In genomic region chr11:45906109-45906786, GRCm38 (mm10) we compare ENCODE assay signal across 20 mouse cellular contexts. TPM values are rescaled to one million over a fixed set of nuclear protein-coding genes. Genes with fewer than 3 reads are reported as not detected.
DNase-seq lines count a peak whose midpoint lies in the region; ATAC-seq and TF ChIP-seq lines count a peak whose summit lies in the region.
"Had no signal": no experiment of that assay in that cellular context is flagged by ENCODE, and none has a peak within 500 bp of the region (broad histone marks: within the 10 kb centered on the region; RNA-seq: fewer than 3 reads in every experiment).

No protein-coding gene starts in this region.

- TF ChIP-seq CTCF in MEL (IDR thresholded peaks at IDR 0.05 in 2 of 3, conservative IDR thresholded peaks at IDR 0.05 in 1 of 3; ENCODE audit: control insufficient read depth in 1 of 3, insufficient read depth in 1 of 3, low read depth in 2 of 3, low read length in 3 of 3, poor library complexity in 1 of 3, severe bottlenecking in 1 of 3) = no peak
- no peak for TF ChIP-seq CTCF in liver, postnatal 0 days (IDR thresholded peaks at IDR 0.05; ENCODE audit: low read depth)

- no peak for TF ChIP-seq EP300 in MEL (IDR thresholded peaks at IDR 0.05; ENCODE audit: low read depth in 1 of 2, low read length in 2 of 2)
- TF ChIP-seq EP300 in liver, postnatal 0 days (IDR thresholded peaks at IDR 0.05; ENCODE audit: low read depth) = no peak

- peaks cover 0 to 48% of the 10 kb centered on the region in 2 experiments; a peak in 2 of 4 replicates for H3K36me3 ChIP-seq in MEL (ENCODE audit: control insufficient read depth in 1 of 2, insufficient read depth in 2 of 2, low read length in 2 of 2)
- H3K36me3 ChIP-seq in liver, postnatal 0 days (replicated peaks; ENCODE audit: insufficient read depth, low read length) = peaks cover 80% of the 10 kb centered on the region

- H3K79me2 ChIP-seq in MEL (ENCODE audit: control insufficient read depth, insufficient read depth, low read length, poor library complexity) = no peaks in the 10 kb centered on the region

- H3K9me3 ChIP-seq in MEL (replicated peaks; ENCODE audit: insufficient read depth, low read length) = no peaks in the 10 kb centered on the region
- H3K9me3 ChIP-seq in liver, postnatal 0 days (ENCODE audit: low read length) = no peaks in the 10 kb centered on the region
- H3K9me3 ChIP-seq: limb, embryonic 12.5 days; lung, embryonic 15.5 days; midbrain, embryonic 15.5 days had no signal

- intact Hi-C loops in heart, postnatal 10 days (cut with DNase I) = no loop called here

- H3K9ac ChIP-seq in MEL (ENCODE audit: control insufficient read depth, low read depth, low read length, poor library complexity, severe bottlenecking) = no peak overlapping the region
- no peak overlapping the region for H3K9ac ChIP-seq in liver, postnatal 0 days (replicated peaks)
- H3K9ac ChIP-seq: forebrain, postnatal 0 days; limb, embryonic 12.5 days; lung, embryonic 15.5 days; midbrain, embryonic 15.5 days had no signal

- H3K27me3 ChIP-seq in MEL (ENCODE audit: control insufficient read depth in 1 of 2, insufficient read depth in 2 of 2, low read length in 2 of 2) = no peaks in the 10 kb centered on the region
- no peaks in the 10 kb centered on the region for H3K27me3 ChIP-seq in liver, postnatal 0 days (ENCODE audit: insufficient read depth, low read length)
- H3K27me3 ChIP-seq: limb, embryonic 12.5 days; lung, embryonic 15.5 days; midbrain, embryonic 15.5 days had no signal

- no peak overlapping the region for H3K4me3 ChIP-seq in MEL (ENCODE audit: control insufficient read depth in 1 of 2, insufficient read depth in 1 of 2, low read depth in 2 of 2, low read length in 2 of 2)
- no peak overlapping the region for H3K4me3 ChIP-seq in liver, postnatal 0 days (ENCODE audit: low read depth, low read length)
- H3K4me3 ChIP-seq: left cerebral cortex, adult 2 months; limb, embryonic 12.5 days; lung, embryonic 15.5 days; midbrain, embryonic 15.5 days had no signal

- TF ChIP-seq POLR2A in MEL (IDR thresholded peaks at IDR 0.05; ENCODE audit: control insufficient read depth in 1 of 2, insufficient read depth in 1 of 2, low read depth in 1 of 2, low read length in 2 of 2, poor library complexity in 1 of 2) = no peak

- no peak for TF ChIP-seq RAD21 in MEL (IDR thresholded peaks at IDR 0.05; ENCODE audit: low read depth, low read length)

- peak; percentile 52; the same call in 1 of the 2 replicates for ATAC-seq in erythroid progenitor cell, adult 5-6 weeks (replicated peaks; ENCODE audit: low FRiP score, poor library complexity, severe bottlenecking)
- peak; percentile 78 for ATAC-seq in liver, postnatal 0 days
- ATAC-seq: forebrain, postnatal 0 days; hindbrain, postnatal 0 days; midbrain, embryonic 15.5 days had no signal

- H3K4me2 ChIP-seq in liver, postnatal 0 days (ENCODE audit: low read depth, low read length) = no peak overlapping the region
- H3K4me2 ChIP-seq: limb, embryonic 12.5 days; lung, embryonic 15.5 days; midbrain, embryonic 15.5 days had no signal

- no peak overlapping the region for H3K27ac ChIP-seq in MEL (ENCODE audit: control insufficient read depth, low read depth, low read length)
- no peak overlapping the region for H3K27ac ChIP-seq in liver, postnatal 0 days (ENCODE audit: low read depth)
- H3K27ac ChIP-seq: hindbrain, postnatal 0 days; left cerebral cortex, adult 2 months; limb, embryonic 12.5 days; lung, embryonic 15.5 days; midbrain, embryonic 15.5 days had no signal

- H3K4me1 ChIP-seq in MEL (ENCODE audit: control insufficient read depth in 1 of 2, insufficient read depth in 2 of 2, low read length in 2 of 2) = no peaks in the 10 kb centered on the region
- no peaks in the 10 kb centered on the region for H3K4me1 ChIP-seq in liver, postnatal 0 days (ENCODE audit: insufficient read depth)
- H3K4me1 ChIP-seq: limb, embryonic 12.5 days; lung, embryonic 15.5 days; midbrain, embryonic 15.5 days had no signal

- DNase-seq in heart, adult 11 months = peak; percentile 85
- no peak for DNase-seq in heart, postnatal 10 days
- no peak for DNase-seq in MEL (ENCODE audit: low read depth, low spot score)
- no peak for DNase-seq in liver, postnatal 0 days
- DNase-seq in layer of hippocampus, adult 9-11 months = no peak
- no peak for DNase-seq in gastrocnemius, postnatal 10 days
- no peak for DNase-seq in cerebellum, adult 11-12 months
- DNase-seq: adrenal gland, postnatal 36 days; cerebellum, postnatal 14 days; forebrain, postnatal 0 days; heart, postnatal 4 days; kidney, adult 11 months; kidney, postnatal 14 days; right cerebral cortex, adult 18-20 months had no signal

- 53% methylated on average over 8 of the region's 8 CpGs for WGBS in liver, postnatal 0 days (ENCODE audit: insufficient replicate concordance)

TF ChIP-seq in MEL, 35 proteins besides CTCF, POLR2A, EP300 and RAD21:
- no peak for TF ChIP-seq MXI1 (IDR thresholded peaks at IDR 0.05; ENCODE audit: low read depth, low read length)
- TF ChIP-seq RCOR1 (IDR thresholded peaks at IDR 0.05; ENCODE audit: low read depth, low read length) = no peak
- TF ChIP-seq UBTF (IDR thresholded peaks at IDR 0.05; ENCODE audit: borderline replicate concordance, insufficient read depth, low read depth, low read length) = no peak
- no peak for TF ChIP-seq USF2 (IDR thresholded peaks at IDR 0.05; ENCODE audit: borderline replicate concordance in 1 of 2, insufficient read depth in 1 of 2, low read depth in 1 of 2, low read length in 2 of 2)
- peak; percentile 27 for TF ChIP-seq TAL1 (IDR thresholded peaks at IDR 0.05; ENCODE audit: low read length)
- no peak for TF ChIP-seq ZNF384 (IDR thresholded peaks at IDR 0.05; ENCODE audit: low read depth, low read length)
- TF ChIP-seq MEF2A (IDR thresholded peaks at IDR 0.05; ENCODE audit: extremely low read depth, insufficient replicate concordance, low read depth, low read length, poor library complexity, severe bottlenecking) = no peak
- TF ChIP-seq ZMIZ1 (IDR thresholded peaks at IDR 0.05; ENCODE audit: low read depth, low read length) = no peak
- no peak for TF ChIP-seq KAT2A (conservative IDR thresholded peaks at IDR 0.05; ENCODE audit: low read depth, low read length)

RNA-seq across cellular contexts. Expression of gene Lsm11, which starts 38.5 kb away (rescaled TPM):
- 1 to 10 TPM; 6.3 to 8.1 TPM for total RNA-seq in heart, postnatal 10 days (2021)
- 22.3 and 22.8 TPM in 2 replicates for total RNA-seq in MEL (2012; rRNA removed)
- 10 to 100 TPM in 1 of 2 experiments, not detected in 1; 20.2 TPM for polyA plus RNA-seq in MEL (2012; ENCODE audit: insufficient read depth in 1 of 2, insufficient read length in 2 of 2, low read depth in 1 of 2, low replicate concordance in 2 of 2, missing spikeins in 1 of 2)
- total RNA-seq in erythroid progenitor cell, adult 5-6 weeks (2015; ENCODE audit: low replicate concordance) = 0.42 and 0.72 TPM in 2 replicates
- total RNA-seq in erythroid progenitor cell, adult 5-6 weeks (2017; ENCODE audit: low replicate concordance) = 1.3 and 1.6 TPM in 2 replicates
- polyA plus RNA-seq in liver, postnatal 0 days (2015; fragmentation: Nextera tagmentation; extraction: Ambion mirVana) = 1.3 and 1.8 TPM in 2 replicates
- total RNA-seq in gastrocnemius, postnatal 10 days (2021) = 1 to 10 TPM; 3.7 to 4.1 TPM

RNA-seq across cellular contexts. Expression of gene Thg1l, which starts 49.0 kb away (rescaled TPM):
- 1 to 10 TPM; 6.4 to 9.8 TPM for total RNA-seq in heart, postnatal 10 days (2021)
- total RNA-seq in MEL (2012; rRNA removed) = 62.9 and 65.8 TPM in 2 replicates
- polyA plus RNA-seq in MEL (2012; ENCODE audit: insufficient read depth in 1 of 2, insufficient read length in 2 of 2, low read depth in 1 of 2, low replicate concordance in 2 of 2, missing spikeins in 1 of 2) = 100 to 1,000 TPM in 1 of 2 experiments, 10 to 100 TPM in 1; 77.5 to 569 TPM
- 1.4 and 1.7 TPM in 2 replicates for total RNA-seq in erythroid progenitor cell, adult 5-6 weeks (2015; ENCODE audit: low replicate concordance)
- 1.4 and 1.5 TPM in 2 replicates for total RNA-seq in erythroid progenitor cell, adult 5-6 weeks (2017; ENCODE audit: low replicate concordance)
- 3.8 TPM in 2 replicates for polyA plus RNA-seq in liver, postnatal 0 days (2015; fragmentation: Nextera tagmentation; extraction: Ambion mirVana)
- 10 to 100 TPM in 1 of 2 experiments, 1 to 10 TPM in 1; 6.2 to 11.3 TPM for total RNA-seq in gastrocnemius, postnatal 10 days (2021)

RNA-seq across cellular contexts. Expression of gene Clint1, which starts 54.4 kb away (rescaled TPM):
- total RNA-seq in heart, postnatal 10 days (2021) = 10 to 100 TPM; 44.6 to 45.7 TPM
- total RNA-seq in MEL (2012; rRNA removed) = 89.8 and 102 TPM in 2 replicates
- 100 to 1,000 TPM in 1 of 2 experiments, 10 to 100 TPM in 1; 58.5 to 184 TPM for polyA plus RNA-seq in MEL (2012; ENCODE audit: insufficient read depth in 1 of 2, insufficient read length in 2 of 2, low read depth in 1 of 2, low replicate concordance in 2 of 2, missing spikeins in 1 of 2)
- total RNA-seq in erythroid progenitor cell, adult 5-6 weeks (2015; ENCODE audit: low replicate concordance) = 34.6 and 36.9 TPM in 2 replicates
- total RNA-seq in erythroid progenitor cell, adult 5-6 weeks (2017; ENCODE audit: low replicate concordance) = 32.9 and 46.5 TPM in 2 replicates
- 33.6 and 37.3 TPM in 2 replicates for polyA plus RNA-seq in liver, postnatal 0 days (2015; fragmentation: Nextera tagmentation; extraction: Ambion mirVana)
- 10 to 100 TPM; 44.9 to 51.3 TPM for total RNA-seq in gastrocnemius, postnatal 10 days (2021)
